Mouse (Mus musculus) small intestine, adult 2 months (tissue): ENCODE data around the gene Aspscr1. TPM values are rescaled to one million over a fixed set of nuclear protein-coding genes. Genes with fewer than 3 reads are reported as not detected.

Experiments
- H3K27ac ChIP-seq: fragments of 200-500 bp; 2 replicates; pipeline ENCODE4 v1.5.1; 2012; ENCODE audit warnings: low read depth, low read length, control low read depth, inconsistent platforms; ENCODE audit not compliant: insufficient read depth
- H3K27me3 ChIP-seq: fragments of 200-500 bp; 2 replicates; pipeline ENCODE4 v1.6.1; 2012; ENCODE audit warnings: mild to moderate bottlenecking, moderate library complexity, low read length, inconsistent platforms; ENCODE audit not compliant: control insufficient read depth, insufficient read depth
- H3K36me3 ChIP-seq: fragments of 200-500 bp; 2 replicates; pipeline ENCODE4 v1.6.1; 2012; ENCODE audit warnings: mild to moderate bottlenecking, low read length, control low read depth, inconsistent platforms; ENCODE audit not compliant: control insufficient read depth, insufficient read depth
- H3K4me1 ChIP-seq: fragments of 200-500 bp; 2 replicates; pipeline ENCODE4 v1.6.1; 2012; ENCODE audit warnings: low read length, inconsistent platforms, mixed read lengths; ENCODE audit not compliant: control insufficient read depth, insufficient read depth, insufficient read length
- H3K4me3 ChIP-seq: fragments of 200-500 bp; 2 replicates; pipeline ENCODE4 v1.5.1; 2012; ENCODE audit warnings: low read depth, mild to moderate bottlenecking, control low read depth, inconsistent platforms, low read length, moderate library complexity
- CTCF ChIP-seq: fragments of 200-500 bp; IDR thresholded peaks from 2 replicates; pipeline ENCODE4 v1.5.1; 2012; ENCODE audit warnings: low read depth, mild to moderate bottlenecking, control low read depth, inconsistent platforms, low read length, moderate library complexity, mixed read lengths; ENCODE audit not compliant: insufficient replicate concordance, insufficient read length; ENCODE audit errors: extremely low read depth
- POLR2A ChIP-seq: fragments of 200-500 bp; IDR thresholded peaks from 2 replicates; pipeline ENCODE4 v1.6.1; 2012; ENCODE audit warnings: low read depth, mild to moderate bottlenecking, control low read depth, inconsistent platforms, low read length, moderate library complexity
- WGBS: fragments of 180-500 bp; shearing (Covaris S2); methylation state at CpG from one replicate; pipeline ENCODE4 v1.1.7; 2018; 5-methylcytosine and 5-hydroxymethylcytosine counted together
- polyA plus RNA-seq: library from polyadenylated mRNA; depleted of rRNA; stranded (reverse); fragments of >200 nt; gene quantifications from 2 replicates; pipeline ENCODE4 v1.2.3, GENCODE M21; 2012

Gene Aspscr1
- polyA plus RNA-seq, 1 experiment: 138 TPM

DNA sequence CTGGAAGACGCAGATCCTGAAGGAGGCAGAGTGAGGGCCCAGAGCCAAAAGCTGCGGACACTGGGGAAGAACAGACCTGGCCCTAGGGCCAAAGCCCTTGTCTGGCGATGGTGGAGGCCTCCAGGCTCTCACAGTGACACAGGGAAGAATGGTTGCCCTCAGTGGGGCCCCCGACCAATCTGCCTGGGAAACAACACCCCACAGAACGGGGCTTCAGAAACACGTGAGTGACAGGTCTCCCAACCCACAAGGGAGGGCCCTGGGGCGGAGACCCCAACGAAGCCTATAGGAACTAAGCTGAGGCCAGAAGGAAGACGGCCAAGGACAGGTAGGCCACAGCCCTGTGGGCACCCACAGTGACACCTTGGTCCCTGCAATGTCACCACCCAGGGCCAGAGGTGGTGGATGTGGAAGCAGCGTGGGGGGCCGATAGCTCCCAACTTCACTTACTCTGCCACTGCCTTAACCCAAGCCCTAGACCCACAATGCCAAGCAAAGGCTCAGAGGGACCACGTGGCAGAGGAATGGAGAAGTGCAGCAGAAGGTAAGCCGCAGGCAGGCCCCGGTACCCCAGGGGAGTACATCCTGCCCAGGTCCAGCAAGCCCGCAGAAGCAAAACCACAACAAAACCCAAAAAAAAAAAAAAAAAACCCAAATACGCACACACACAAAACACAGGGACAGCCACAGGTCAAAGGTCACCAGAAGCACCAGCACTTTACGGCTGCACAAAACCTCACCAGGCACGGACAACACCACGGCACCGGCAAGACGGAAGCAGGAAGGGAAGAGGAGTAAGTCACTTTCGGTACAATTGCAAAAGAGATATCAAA, 45.1 kb upstream of the Aspscr1 start:
- H3K27me3 ChIP-seq: no peaks in the 10 kb centered on the region
- peaks cover 36% of the 10 kb centered on the region for H3K4me1 ChIP-seq
- H3K4me3 ChIP-seq: peak overlapping the region; percentile 2; the same call in 1 of the 2 replicates
- H3K36me3 ChIP-seq: peaks cover 21% of the 10 kb centered on the region
- no peak overlapping the region; the same call in 1 of the 2 replicates for H3K27ac ChIP-seq
- TF ChIP-seq CTCF (no peak), POLR2A (no peak)
- 76% methylated on average over 22 of the region's 22 CpGs for WGBS

DNA sequence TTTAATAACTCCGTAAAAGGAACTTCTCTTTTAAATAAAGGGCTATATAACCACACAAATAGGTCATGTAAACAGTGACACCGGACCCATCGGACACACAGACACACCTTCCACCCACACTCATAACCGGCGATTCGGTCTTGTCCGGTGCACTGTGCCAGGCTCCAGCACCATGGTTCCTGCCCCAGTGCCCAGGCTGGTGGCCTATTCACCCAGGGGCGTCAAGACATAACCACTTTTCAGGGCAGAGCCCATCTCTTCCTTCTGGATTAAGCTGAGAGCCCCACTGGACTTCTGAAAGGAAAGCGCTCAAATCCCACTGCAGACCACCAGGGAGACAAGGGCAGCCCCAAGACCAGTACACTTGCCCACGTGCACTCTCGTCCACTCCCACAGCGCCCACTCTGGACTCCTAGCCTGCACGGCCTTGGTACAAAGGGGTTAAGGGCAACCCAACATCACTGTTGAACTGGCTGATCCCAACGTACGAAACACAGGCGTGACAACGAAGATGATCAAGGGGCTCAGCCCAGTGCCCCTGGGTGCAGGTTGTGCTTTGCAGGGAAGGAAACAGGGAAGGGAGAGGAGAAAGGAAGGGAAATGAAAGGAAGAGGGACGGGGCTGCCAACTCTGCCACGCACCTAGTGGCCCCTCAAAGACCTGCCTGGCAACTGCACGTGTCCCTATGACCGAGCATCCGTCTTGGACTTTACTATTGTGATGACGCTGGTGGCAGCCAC, 44.0 kb upstream of the Aspscr1 start:
- Histone ChIP-seq H3K27me3 (no peaks in the 10 kb centered on the region), H3K4me3 (peak overlapping the region; percentile 53), H3K27ac (no peak overlapping the region), H3K36me3 (peaks cover 11% of the 10 kb centered on the region), H3K4me1 (peaks cover 36% of the 10 kb centered on the region)
- WGBS: 90% methylated on average over 23 of the region's 23 CpGs
- TF ChIP-seq POLR2A: no peak
- no peak for TF ChIP-seq CTCF

DNA sequence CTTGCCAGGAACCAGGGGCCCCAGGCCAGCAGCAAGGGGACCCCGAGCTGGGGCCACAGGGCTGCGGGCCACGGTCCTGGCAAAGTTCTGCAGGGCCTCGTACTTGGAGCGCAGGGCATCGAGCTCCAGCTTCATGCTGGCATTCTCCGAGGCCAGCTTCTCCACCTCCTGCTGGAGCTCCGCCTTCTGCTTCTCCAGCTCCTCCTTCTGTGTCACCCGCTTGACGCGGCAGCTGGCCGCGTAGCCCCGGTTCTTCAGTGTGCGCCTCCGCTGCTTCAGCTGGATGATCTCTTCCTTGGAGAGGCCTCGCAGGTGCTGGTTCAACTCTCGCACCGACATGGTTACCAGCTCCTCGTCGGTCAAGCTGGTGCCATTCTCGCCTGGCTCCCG, 43.4 kb upstream of the Aspscr1 start:
- peaks cover 11% of the 10 kb centered on the region for H3K36me3 ChIP-seq
- H3K27me3 ChIP-seq: no peaks in the 10 kb centered on the region
- H3K27ac ChIP-seq: peak overlapping the region; percentile 92
- TF ChIP-seq POLR2A: no peak; the same call in 1 of the 2 replicates
- no peak for TF ChIP-seq CTCF
- peaks cover 42% of the 10 kb centered on the region for H3K4me1 ChIP-seq
- H3K4me3 ChIP-seq: peak overlapping the region; percentile 53
- whole genome bisulfite sequencing: 52% methylated on average over 23 of the region's 23 CpGs

DNA sequence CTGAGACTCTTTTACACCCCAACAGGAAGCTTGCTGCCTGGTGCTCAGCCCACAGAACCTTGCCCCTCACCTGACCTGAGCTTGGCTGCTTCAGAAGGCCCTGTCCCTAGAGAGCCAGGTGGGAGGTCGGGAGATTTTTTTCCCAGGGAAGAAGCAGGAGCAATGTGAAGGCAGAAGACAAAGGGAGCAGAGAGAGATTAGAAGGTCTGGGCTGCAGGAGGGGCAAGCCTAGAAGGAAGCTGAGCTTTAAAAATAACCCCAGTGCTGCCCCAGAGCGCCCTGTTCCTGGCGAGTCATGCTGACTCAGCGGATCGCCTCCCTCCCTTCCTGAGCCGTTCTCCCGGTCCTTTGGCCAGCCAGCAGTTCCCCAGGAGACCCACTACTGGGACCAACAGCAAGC, 42.9 kb upstream of the Aspscr1 start:
- whole genome bisulfite sequencing: 16% methylated on average over 7 of the region's 7 CpGs
- TF ChIP-seq CTCF: no peak
- Histone ChIP-seq H3K4me1 (peaks cover 43% of the 10 kb centered on the region), H3K27me3 (no peaks in the 10 kb centered on the region), H3K4me3 (peak overlapping the region; percentile 53), H3K36me3 (peaks cover 11% of the 10 kb centered on the region), H3K27ac (peak overlapping the region; percentile 92)

DNA sequence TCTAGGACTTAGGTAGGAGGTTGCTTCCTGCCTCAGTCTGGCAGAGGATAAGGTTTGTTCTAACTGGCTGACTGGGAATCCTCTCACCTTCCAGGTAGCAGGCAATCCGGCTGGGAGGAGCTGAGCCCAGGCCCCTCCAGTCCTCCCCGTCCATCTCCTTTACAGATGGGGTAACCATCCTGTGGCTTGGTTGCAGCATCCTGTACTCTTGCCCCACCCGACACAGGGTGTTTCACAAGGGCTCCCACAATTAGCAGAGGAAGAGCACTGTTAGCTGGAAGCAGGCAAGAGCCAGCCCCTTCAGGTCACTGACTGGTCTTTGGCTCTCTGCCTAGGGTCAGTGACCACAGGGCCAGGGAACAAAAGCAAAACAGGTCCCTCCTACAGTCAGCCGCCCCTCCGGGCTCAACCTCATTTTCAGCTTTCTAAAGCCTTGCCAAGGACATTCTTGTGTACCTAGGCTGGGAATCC, 42.3 kb upstream of the Aspscr1 start:
- Histone ChIP-seq H3K27me3 (no peaks in the 10 kb centered on the region), H3K27ac (peak overlapping the region; percentile 92), H3K36me3 (peaks cover 11% of the 10 kb centered on the region), H3K4me3 (peak overlapping the region; percentile 53), H3K4me1 (peaks cover 39% of the 10 kb centered on the region)
- 28% methylated on average over 5 of the region's 5 CpGs for WGBS
- TF ChIP-seq POLR2A (no peak), CTCF (no peak)

DNA sequence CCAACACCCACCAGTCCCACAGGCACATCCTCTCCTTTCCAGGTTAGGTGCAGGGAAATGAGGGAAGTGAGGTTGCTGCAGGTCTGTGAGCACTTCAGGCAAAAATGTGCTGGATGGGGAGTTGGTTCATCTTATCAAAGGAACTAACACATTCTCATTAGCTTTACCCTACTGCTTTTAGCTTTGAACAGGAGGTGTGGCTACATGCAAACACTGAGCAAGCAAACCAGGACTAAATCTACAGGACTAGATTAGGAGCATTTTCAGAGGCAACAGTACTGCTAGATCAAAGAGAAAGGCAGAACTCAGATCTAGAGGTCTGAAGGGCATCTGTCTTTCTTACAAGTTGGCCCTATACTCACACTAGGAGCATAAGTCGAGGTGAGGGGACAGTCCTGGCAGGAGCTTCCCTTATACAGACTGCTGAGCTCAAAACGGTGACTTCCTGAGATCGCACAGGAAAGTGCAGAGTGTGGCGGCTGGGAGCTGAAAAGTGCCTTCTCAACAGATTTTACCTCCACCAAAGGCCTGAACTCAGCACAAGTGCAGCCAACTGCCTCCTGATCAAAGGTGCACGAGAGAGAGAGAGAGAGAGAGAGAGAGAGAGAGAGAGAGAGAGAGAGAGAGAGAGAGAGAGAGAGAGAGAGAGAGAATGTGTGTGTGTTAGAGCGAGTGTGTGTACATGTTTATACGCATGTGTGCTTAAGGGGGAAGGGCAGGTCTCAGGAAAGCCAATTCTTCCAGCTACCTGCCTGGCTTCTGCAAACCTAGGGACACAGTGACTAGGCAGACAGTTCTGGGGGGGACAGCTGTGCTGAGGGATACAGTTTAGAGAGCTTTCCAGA, 41.7 kb upstream of the Aspscr1 start:
- TF ChIP-seq CTCF: no peak
- no peak for TF ChIP-seq POLR2A
- H3K4me1 ChIP-seq: peaks cover 39% of the 10 kb centered on the region
- 13% methylated on average over 7 of the region's 7 CpGs for WGBS

More for the DNA sequence above, 41.7 kb upstream of the Aspscr1 start:
- peak overlapping the region; percentile 53 for H3K4me3 ChIP-seq
- peak overlapping the region; percentile 92 for H3K27ac ChIP-seq
- peaks cover 11% of the 10 kb centered on the region for H3K36me3 ChIP-seq
- H3K27me3 ChIP-seq: no peaks in the 10 kb centered on the region
